Mouse (Mus musculus): ENCODE measurements around the gene Ifng.

DNA sequence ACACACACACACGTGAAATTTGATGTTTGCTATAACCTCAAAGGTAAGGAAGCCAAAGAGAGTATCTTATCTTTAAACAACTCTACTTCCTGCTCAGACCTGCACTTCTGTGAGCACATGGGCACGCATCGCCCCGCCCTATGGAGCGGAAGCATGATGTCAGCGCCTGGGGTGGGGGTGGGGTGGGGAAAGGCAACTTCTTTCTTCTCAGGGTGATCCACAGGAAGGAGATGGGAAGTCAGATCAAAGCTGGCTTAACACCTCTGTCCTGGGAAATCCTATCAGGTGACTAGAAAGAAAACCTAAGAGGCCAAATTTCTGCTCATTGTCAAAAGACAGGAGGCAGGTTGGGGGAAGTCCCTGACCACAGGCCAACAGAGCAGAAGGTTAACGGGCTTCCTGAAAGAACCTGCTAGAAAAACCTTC lies 21.8 kb upstream of the Ifng start:
- TF ChIP-seq EP300 (IDR thresholded peaks at IDR 0.05; ENCODE audit: low read depth) (no peak), CTCF (IDR thresholded peaks at IDR 0.05; ENCODE audit: low read depth) (no peak)

Measured in liver, embryonic 14.5 days (tissue).